Mouse (Mus musculus): ENCODE measurements around the gene Zmynd8. TPM values are rescaled to one million over a fixed set of nuclear protein-coding genes. Genes with fewer than 3 reads are reported as not detected.
A peak's percentile ranks its signal among the peaks of the same experiment; 100 is the strongest.

The Zmynd8 gene
- polyA plus RNA-seq, 1 experiment from 2014 or later = 40.7 TPM

DNA sequence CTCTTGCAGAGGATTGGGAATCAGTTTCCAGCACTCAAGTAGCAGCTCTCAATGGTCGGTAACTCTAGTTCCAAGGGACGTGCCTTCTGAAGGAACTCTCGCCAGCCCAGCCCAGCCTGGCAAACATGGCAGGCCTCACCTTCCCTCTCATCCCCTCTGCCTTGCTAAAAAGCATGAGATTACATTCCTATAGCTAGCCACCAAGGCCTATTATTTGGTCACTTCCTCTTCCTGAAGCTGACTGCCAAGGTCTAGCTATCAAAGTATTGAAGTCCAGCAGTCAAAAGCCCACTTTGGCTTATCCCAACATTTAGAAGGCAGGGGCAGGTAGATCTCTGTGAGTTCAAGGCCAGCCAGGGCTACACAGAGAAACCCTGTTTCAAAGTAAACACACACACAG lies 24.2 kb upstream of the Zmynd8 start:
- no peaks in the 10 kb centered on the region for H3K9me3 ChIP-seq (replicated peaks)
- WGBS = 84% methylated on average over 3 of the region's 3 CpGs
- no peaks in the 10 kb centered on the region for H3K36me3 ChIP-seq
- no peak overlapping the region for H3K4me2 ChIP-seq
- H3K4me1 ChIP-seq (replicated peaks) = 0 out of 2 replicates have a peak, but pooled peaks cover 4% of the 10 kb centered on the region
- no peaks in the 10 kb centered on the region for H3K27me3 ChIP-seq
- ATAC-seq (replicated peaks; ENCODE audit: insufficient number of reproducible peaks, insufficient read depth, low FRiP score, low read depth) = no peak
- no peak overlapping the region for H3K4me3 ChIP-seq
- no peak overlapping the region for H3K9ac ChIP-seq
- peak overlapping the region; percentile 27; the same call in 1 of the 2 replicates for H3K27ac ChIP-seq

DNA sequence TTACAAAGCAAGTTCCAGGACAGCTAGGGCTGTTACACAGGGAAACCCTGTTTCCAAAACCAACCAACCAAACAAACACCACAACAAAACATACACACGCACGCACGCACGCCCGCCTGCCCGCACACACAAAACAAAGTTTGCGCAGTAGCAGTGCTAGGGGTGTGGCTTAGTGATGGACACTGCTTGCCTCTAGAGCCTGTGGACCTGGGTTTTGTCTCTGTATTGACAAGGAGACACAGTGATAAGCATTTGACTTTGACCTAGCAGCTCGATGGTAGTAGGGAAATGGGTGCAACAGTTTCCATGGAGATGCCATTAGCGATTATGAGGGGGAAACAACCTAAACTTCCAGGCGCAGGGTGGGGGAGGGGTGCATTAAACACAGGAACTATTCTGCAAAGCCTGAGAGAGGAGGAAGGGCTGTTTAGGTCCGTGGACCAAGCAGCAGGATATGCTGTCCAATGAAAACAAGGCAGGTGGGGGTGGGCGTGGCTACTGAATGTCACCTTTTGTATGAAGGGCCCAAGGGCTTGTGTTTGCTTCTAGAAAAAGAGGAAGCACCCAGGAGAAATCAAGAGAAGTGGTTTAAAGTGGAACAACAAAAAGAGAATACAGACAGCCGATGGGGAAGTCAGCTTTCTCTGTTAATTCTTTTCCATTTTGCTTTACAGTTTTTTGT lies 23.4 kb upstream of the Zmynd8 start:
- Histone ChIP-seq H3K27me3 (no peaks in the 10 kb centered on the region), H3K9me3 (replicated peaks) (no peaks in the 10 kb centered on the region), H3K36me3 (no peaks in the 10 kb centered on the region), H3K4me2 (no peak overlapping the region), H3K4me1 (replicated peaks) (0 out of 2 replicates have a peak, but pooled peaks cover 4% of the 10 kb centered on the region), H3K9ac (no peak overlapping the region), H3K4me3 (no peak overlapping the region), H3K27ac (0 out of 2 replicates have a peak overlapping the region, but pooled peaks have one; percentile 27)
- no peak for ATAC-seq (replicated peaks; ENCODE audit: insufficient number of reproducible peaks, insufficient read depth, low FRiP score, low read depth)
- 61% methylated on average over 13 of the region's 13 CpGs for WGBS

DNA sequence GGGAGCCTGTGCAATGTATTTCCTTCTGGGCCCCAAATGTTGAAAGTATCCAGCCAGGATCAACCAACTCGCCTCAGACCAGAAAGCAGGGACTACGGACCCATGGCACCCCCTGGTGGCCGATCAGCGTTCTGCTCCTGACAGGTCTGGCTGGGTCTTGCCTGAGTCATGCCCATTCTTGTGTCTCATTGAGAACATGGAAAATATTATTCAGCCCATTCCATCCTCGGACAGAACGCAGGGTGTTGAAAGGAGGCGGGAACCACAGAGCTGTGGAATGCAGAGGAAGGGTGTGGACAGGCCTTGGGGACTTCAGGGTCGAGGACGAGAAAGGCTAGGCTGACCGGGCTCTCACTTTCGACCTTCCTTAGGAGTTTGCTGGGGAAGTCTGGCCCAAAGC lies 15.5 kb upstream of the Zmynd8 start:
- 2% methylated on average over 11 of the region's 11 CpGs for WGBS
- Histone ChIP-seq H3K27ac (peak overlapping the region; percentile 77), H3K9ac (0 out of 2 replicates have a peak overlapping the region, but pooled peaks have one; percentile 19), H3K9me3 (replicated peaks) (no peaks in the 10 kb centered on the region), H3K27me3 (no peaks in the 10 kb centered on the region), H3K4me1 (replicated peaks) (peaks cover 11% of the 10 kb centered on the region), H3K4me2 (peak overlapping the region; percentile 33; the same call in 1 of the 2 replicates), H3K36me3 (no peaks in the 10 kb centered on the region), H3K4me3 (no peak overlapping the region)
- peak; percentile 95 for ATAC-seq (replicated peaks; ENCODE audit: insufficient number of reproducible peaks, insufficient read depth, low FRiP score, low read depth)

DNA sequence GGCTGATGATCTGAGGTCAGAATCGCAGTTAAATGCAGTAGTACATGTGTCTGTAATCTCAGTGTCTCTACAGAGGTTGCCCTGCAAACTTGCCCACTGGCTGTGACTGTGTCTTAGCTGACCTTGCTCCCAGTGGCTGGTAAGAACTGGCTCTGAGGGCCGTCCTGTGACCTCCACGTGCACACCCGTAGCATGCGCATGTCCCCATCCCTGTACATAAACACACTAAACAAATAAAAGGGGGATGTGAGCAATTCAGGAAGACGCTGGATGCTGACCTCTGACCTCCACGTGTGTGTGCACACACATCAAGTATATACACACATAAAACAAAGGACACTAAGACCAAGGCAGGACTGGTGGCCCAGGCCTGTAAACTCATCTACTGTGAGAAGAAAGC lies 14.3 kb upstream of the Zmynd8 start:
- peaks cover 11% of the 10 kb centered on the region for H3K4me1 ChIP-seq (replicated peaks)
- H3K4me2 ChIP-seq = no peak overlapping the region
- no peaks in the 10 kb centered on the region for H3K27me3 ChIP-seq
- no peaks in the 10 kb centered on the region for H3K9me3 ChIP-seq (replicated peaks)
- WGBS = 63% methylated on average over 7 of the region's 7 CpGs
- no peak overlapping the region for H3K4me3 ChIP-seq
- H3K27ac ChIP-seq = no peak overlapping the region
- no peak for ATAC-seq (replicated peaks; ENCODE audit: insufficient number of reproducible peaks, insufficient read depth, low FRiP score, low read depth)
- no peak overlapping the region for H3K9ac ChIP-seq
- H3K36me3 ChIP-seq = no peaks in the 10 kb centered on the region

DNA sequence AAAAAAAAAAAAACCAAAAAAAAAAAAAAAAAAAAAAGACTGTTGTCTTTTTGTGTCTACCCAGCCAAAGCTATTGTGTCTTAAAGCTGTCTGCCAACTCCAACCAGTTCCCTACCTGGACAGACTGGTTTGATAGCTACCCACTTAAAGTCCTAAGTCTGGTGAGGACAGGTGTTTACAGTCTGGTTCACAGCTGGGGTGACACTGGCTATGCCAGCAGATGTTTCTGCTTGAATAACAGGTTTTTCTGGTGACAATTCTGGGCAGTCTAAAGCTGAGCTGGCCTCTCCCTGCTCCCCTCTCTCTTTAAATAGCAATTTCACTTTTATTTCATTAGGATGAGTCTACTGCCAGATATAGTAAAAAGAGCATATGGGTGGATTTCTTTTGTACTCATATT lies 10.9 kb upstream of the Zmynd8 start:
- Histone ChIP-seq H3K9me3 (replicated peaks) (no peaks in the 10 kb centered on the region), H3K4me1 (replicated peaks) (peaks cover 27% of the 10 kb centered on the region), H3K36me3 (no peaks in the 10 kb centered on the region), H3K4me2 (no peak overlapping the region), H3K4me3 (no peak overlapping the region), H3K27me3 (no peaks in the 10 kb centered on the region), H3K9ac (no peak overlapping the region), H3K27ac (no peak overlapping the region)
- ATAC-seq (replicated peaks; ENCODE audit: insufficient number of reproducible peaks, insufficient read depth, low FRiP score, low read depth) = no peak

DNA sequence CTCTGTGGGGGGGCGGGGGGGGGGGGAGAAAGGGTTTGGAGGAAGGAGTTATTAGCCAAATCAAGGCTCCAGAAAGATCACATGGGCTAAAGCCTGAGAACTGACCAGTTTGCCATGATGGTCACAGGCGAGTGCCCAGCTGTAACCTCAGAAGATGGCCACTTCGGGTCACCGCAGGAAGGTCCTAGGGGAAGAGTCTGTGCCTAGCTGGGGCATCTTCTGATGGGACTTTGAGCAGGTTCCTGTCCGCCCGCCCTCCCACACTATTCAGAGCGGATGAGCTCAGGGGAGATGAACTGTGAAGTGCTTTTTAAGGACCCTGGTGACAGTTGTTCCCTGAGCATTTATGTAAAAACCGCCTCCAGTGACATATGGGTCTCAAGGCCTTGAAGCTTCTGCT lies 8.4 kb upstream of the Zmynd8 start:
- Histone ChIP-seq H3K9me3 (replicated peaks) (no peaks in the 10 kb centered on the region), H3K36me3 (no peaks in the 10 kb centered on the region), H3K27me3 (no peaks in the 10 kb centered on the region), H3K4me2 (no peak overlapping the region), H3K27ac (no peak overlapping the region), H3K4me1 (replicated peaks) (peaks cover 21% of the 10 kb centered on the region), H3K4me3 (no peak overlapping the region), H3K9ac (no peak overlapping the region)
- 53% methylated on average over 8 of the region's 8 CpGs for WGBS
- no peak for ATAC-seq (replicated peaks; ENCODE audit: insufficient number of reproducible peaks, insufficient read depth, low FRiP score, low read depth)

DNA sequence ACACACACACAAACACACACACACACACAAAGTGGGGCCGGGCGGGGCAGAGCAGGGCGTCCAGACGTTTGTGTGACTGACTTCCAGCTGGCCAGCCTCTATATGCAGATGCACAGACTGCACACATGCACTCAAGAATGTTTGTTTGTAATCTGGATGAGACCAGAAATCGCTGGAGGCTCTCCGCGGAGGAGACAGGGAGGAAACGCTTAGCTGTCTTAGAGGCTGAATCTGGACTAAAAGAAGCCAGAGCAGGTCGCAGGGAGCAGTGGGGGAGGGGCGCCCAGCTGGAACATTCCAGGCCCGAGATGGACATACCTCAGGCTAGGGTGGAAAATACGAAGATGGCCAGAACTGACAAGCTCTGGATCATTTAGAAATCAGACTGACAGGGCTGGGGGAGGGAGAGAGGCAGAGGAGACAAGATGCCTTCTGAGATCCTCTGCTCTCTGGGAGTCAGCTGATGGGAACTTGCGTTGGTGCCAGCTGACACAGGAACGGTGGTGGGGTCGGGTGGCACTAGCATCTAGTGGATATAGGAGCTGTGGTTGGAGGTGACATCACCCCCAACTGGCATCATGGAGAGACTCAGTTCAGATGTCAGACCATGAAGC lies 7.6 kb upstream of the Zmynd8 start:
- Histone ChIP-seq H3K27me3 (no peaks in the 10 kb centered on the region), H3K4me1 (replicated peaks) (peaks cover 21% of the 10 kb centered on the region), H3K27ac (0 out of 2 replicates have a peak overlapping the region, but pooled peaks have one; percentile 1), H3K4me3 (no peak overlapping the region), H3K4me2 (no peak overlapping the region), H3K9ac (no peak overlapping the region), H3K9me3 (replicated peaks) (no peaks in the 10 kb centered on the region), H3K36me3 (no peaks in the 10 kb centered on the region)
- ATAC-seq (replicated peaks; ENCODE audit: insufficient number of reproducible peaks, insufficient read depth, low FRiP score, low read depth) = 0 out of 2 replicates have a peak, but pooled peaks have one; percentile 2
- WGBS = 21% methylated on average over 15 of the region's 15 CpGs

DNA sequence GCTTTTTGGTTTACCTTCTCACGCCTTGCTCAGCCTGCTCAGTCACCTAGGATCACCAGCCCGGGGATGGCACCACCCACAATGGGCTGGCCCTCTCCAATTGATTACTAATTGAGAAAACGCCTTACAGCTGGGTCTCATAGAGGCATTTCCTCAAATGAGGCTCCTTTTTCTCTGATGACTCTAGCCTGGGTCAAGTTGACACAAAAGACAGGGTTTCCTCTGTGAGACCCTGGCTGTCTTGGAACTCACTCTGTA lies 2.2 kb upstream of the Zmynd8 start:
- H3K9me3 ChIP-seq (replicated peaks) = no peaks in the 10 kb centered on the region
- H3K4me3 ChIP-seq = no peak overlapping the region
- H3K4me1 ChIP-seq (replicated peaks) = peaks cover 30% of the 10 kb centered on the region
- no peaks in the 10 kb centered on the region for H3K27me3 ChIP-seq
- WGBS = 63% methylated on average over 3 of the region's 3 CpGs
- no peak for ATAC-seq (replicated peaks; ENCODE audit: insufficient number of reproducible peaks, insufficient read depth, low FRiP score, low read depth)
- no peak overlapping the region for H3K4me2 ChIP-seq
- H3K36me3 ChIP-seq = no peaks in the 10 kb centered on the region
- peak overlapping the region; percentile 69; the same call in 1 of the 2 replicates for H3K27ac ChIP-seq
- H3K9ac ChIP-seq = no peak overlapping the region

DNA sequence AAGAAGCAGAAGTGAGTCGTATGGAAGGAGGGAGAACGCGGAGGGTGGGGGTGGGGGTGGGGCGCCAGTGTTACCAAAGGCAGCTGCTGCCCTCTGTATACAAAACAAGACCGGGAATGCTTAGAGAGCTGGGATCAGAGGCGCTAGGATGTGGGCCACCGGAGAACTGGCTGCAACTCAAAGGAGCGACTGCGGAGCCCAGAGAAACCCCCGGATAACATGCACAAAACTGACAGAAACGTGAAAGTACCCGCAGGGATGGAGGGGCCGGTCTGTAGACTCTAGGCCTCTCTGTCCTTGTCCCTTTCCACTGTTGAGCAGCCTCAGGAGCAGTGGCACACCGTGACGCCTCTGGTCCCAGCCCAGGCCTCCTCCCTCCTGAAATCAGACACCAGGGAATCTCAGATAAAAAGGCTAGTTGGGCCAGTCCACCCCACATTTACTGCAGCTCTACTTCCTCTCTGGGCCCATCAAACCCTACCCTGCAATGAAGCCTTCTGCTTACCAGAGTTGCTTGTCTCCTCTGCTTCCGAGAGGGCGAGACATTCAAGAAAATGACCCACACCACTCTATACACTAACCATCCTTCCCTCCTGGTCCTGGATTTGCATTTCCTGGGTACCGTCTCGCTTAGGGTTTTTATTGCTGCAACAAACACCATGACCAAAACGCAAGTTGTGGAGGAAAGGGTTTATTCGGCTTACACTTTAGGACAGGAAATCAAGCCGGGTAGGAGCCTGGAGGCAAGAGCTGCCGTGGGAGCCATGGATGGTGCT lies 1.7 kb upstream of the Zmynd8 start:
- Histone ChIP-seq H3K9ac (peak overlapping the region; percentile 2; the same call in 1 of the 2 replicates), H3K4me1 (replicated peaks) (peaks cover 28% of the 10 kb centered on the region)
- no peak for ATAC-seq (replicated peaks; ENCODE audit: insufficient number of reproducible peaks, insufficient read depth, low FRiP score, low read depth)

DNA sequence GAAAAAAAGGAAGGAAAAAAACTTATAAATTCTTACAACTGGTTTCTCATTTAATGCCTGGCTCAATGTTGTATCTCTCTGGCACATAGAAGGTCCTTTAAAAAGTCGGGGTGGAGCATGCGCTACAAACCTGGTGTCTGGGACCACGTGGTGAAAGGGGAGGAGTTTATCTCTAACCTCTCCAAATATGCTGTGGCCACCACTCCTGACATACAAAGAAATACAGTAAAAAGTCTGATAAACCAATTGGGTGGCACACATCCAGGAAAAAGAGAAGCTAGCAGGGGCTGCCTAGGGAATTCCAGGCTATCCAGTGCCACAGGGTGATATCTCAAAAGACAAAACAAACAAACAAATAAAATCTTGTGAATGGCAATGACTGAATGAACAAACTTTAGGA lies 1.1 kb upstream of the Zmynd8 start:
- Histone ChIP-seq H3K4me2 (peak overlapping the region; percentile 31), H3K27me3 (no peaks in the 10 kb centered on the region), H3K9ac (no peak overlapping the region), H3K27ac (peak overlapping the region; percentile 69), H3K4me1 (replicated peaks) (peaks cover 32% of the 10 kb centered on the region), H3K4me3 (no peak overlapping the region), H3K9me3 (replicated peaks) (no peaks in the 10 kb centered on the region), H3K36me3 (no peaks in the 10 kb centered on the region)
- WGBS = 14% methylated on average over 3 of the region's 3 CpGs
- no peak; the same call in 1 of the 2 replicates for ATAC-seq (replicated peaks; ENCODE audit: insufficient number of reproducible peaks, insufficient read depth, low FRiP score, low read depth)

More for the DNA sequence above, 1.7 kb upstream of the Zmynd8 start:
- H3K4me3 ChIP-seq = no peak overlapping the region
- WGBS = 21% methylated on average over 23 of the region's 23 CpGs
- peak overlapping the region; percentile 69 for H3K27ac ChIP-seq
- H3K36me3 ChIP-seq = no peaks in the 10 kb centered on the region
- H3K9me3 ChIP-seq (replicated peaks) = no peaks in the 10 kb centered on the region
- H3K4me2 ChIP-seq = peak overlapping the region; percentile 31
- H3K27me3 ChIP-seq = no peaks in the 10 kb centered on the region

DNA sequence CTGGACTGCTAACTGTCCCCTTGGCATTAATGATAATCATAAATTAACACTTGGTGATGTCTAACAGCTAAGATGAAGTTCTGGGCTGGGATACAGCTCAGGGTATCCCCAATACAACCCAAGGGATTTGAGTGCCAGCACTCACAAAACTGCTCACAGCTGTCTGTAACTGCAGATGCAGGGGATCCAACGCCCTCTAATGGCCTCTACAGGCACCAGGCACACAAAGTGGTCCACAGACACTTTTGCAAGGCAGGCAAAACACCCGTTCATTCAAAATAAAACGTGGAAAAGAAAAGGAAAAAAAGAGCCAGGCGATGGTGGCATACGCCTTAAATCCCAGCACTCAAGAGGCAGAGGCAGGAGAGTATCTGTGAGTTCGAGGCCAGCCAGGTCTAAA lies 658 bp upstream of the Zmynd8 start:
- WGBS = 50% methylated on average over 6 of the region's 6 CpGs
- Histone ChIP-seq H3K9ac (no peak overlapping the region), H3K4me2 (0 out of 2 replicates have a peak overlapping the region, but pooled peaks have one; percentile 31)

More for the DNA sequence above, 658 bp upstream of the Zmynd8 start:
- Histone ChIP-seq H3K27me3 (no peaks in the 10 kb centered on the region), H3K27ac (peak overlapping the region; percentile 69), H3K36me3 (no peaks in the 10 kb centered on the region), H3K9me3 (replicated peaks) (no peaks in the 10 kb centered on the region), H3K4me1 (replicated peaks) (peaks cover 30% of the 10 kb centered on the region), H3K4me3 (no peak overlapping the region)
- no peak for ATAC-seq (replicated peaks; ENCODE audit: insufficient number of reproducible peaks, insufficient read depth, low FRiP score, low read depth)

Data from heart, embryonic 15.5 days (tissue).